Mouse (Mus musculus) small intestine, adult 2 months (tissue): ENCODE data around the gene Hist1h1d.

Experiments
- CTCF ChIP-seq: fragments of 200-500 bp; IDR thresholded peaks from 2 replicates; pipeline ENCODE4 v1.5.1; 2012; ENCODE audit warnings: low read depth, mild to moderate bottlenecking, control low read depth, inconsistent platforms, low read length, moderate library complexity, mixed read lengths; ENCODE audit not compliant: insufficient replicate concordance, insufficient read length; ENCODE audit errors: extremely low read depth
- POLR2A ChIP-seq: fragments of 200-500 bp; IDR thresholded peaks from 2 replicates; pipeline ENCODE4 v1.6.1; 2012; ENCODE audit warnings: low read depth, mild to moderate bottlenecking, control low read depth, inconsistent platforms, low read length, moderate library complexity

- no peak for TF ChIP-seq CTCF
- TF ChIP-seq POLR2A = no peak
Observed at GRCm38 (mm10) chr13:23551931-23552914, 839 bp upstream of the Hist1h1d start.
